Mouse (Mus musculus) E14TG2a.4 (cell line): ENCODE results near the gene Pold1.

Experiments used
- CTCF ChIP-seq: conservative IDR thresholded peaks from 2 replicates; pipeline ENCODE4 v1.5.1; 2014; ENCODE audit warnings: low read length
- NANOG ChIP-seq: IDR thresholded peaks from 2 replicates; pipeline ENCODE4 v1.6.1; 2014; ENCODE audit warnings: borderline replicate concordance, low read length, mixed read lengths
- POU5F1 ChIP-seq: IDR thresholded peaks from 2 replicates; pipeline ENCODE4 v1.6.1; 2014; ENCODE audit warnings: low read length, borderline replicate concordance

DNA sequence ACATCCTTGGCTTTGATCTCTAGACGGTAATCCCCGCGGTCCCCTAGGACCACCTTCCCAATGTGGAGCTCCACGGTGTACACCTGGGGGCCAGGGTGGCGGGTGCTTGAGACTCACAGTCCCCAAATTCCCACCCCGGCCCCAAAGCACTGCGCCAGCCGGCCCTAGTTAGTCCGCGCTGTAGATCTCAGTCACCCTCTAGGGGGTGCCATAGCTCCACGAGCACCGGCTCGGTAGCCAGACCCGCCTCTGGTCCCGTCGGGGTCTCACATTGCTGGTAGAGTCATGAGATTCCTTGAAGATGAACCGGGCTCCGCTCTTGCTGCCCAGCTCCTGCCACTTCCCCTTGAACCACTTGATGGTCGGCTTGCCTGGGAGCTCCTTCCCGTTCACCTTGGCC is 26.9 kb downstream of the Pold1 start:
- TF ChIP-seq CTCF (peak; percentile 61), POU5F1 (no peak), NANOG (no peak)
